In the genomic region with DNA sequence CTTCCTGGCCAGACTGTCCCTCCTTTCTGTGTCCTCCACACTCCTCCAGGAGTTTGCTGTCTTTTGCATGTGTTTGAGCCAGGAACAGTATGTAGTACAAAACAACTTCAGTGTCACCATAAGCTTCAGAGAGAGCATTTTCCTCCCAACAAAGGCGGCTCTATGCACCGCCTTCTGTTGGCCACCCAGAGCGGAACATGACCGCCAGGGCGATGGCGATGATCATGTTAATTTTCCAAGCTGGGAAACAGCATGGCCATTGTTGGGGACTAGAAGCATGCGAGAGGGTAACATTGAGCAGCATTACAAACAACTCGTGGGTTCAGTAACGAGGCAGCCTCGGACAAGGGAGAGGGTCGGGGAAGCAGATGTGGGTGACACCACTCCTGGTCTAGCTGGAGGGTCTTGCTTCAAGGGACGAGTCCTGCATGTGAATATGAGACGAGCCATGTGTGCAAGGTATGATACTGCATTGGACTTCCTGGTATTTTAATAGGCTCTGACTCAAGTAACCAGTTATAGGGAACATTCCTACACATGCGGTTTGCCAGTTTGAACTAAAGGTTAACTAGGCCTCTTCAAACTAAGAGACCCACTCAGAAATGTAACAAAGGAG, we compare ENCODE assay signal across 12 mouse cellular contexts. TPM values are rescaled to one million over a fixed set of nuclear protein-coding genes. Genes with fewer than 3 reads are reported as not detected.
A peak's percentile ranks its signal among the peaks of the same experiment; 100 is the strongest.
DNase-seq lines count a peak whose midpoint lies in the region; ATAC-seq and TF ChIP-seq lines count a peak whose summit lies in the region.
"Had no signal": no experiment of that assay in that cellular context is flagged by ENCODE, and none has a peak within 500 bp of the region (broad histone marks: within the 10 kb centered on the region; RNA-seq: fewer than 3 reads in every experiment).

No protein-coding gene starts in this region.

- ATAC-seq in midbrain, embryonic 11.5 days (ENCODE audit: low FRiP score): peak; percentile 36; the same call in 1 of the 2 replicates
- peak; percentile 32; the same call in 1 of the 2 replicates for ATAC-seq in forebrain, embryonic 15.5 days (replicated peaks)
- ATAC-seq in intestine, embryonic 16.5 days: no peak
- ATAC-seq in neural tube, embryonic 15.5 days (ENCODE audit: low FRiP score): no peak

- no peaks in the 10 kb centered on the region for H3K36me3 ChIP-seq in midbrain, embryonic 11.5 days (ENCODE audit: control insufficient read depth, insufficient read depth, low read length)
- H3K36me3 ChIP-seq in midbrain, embryonic 10.5 days: no peaks in the 10 kb centered on the region
- H3K36me3 ChIP-seq in forebrain, embryonic 15.5 days: no peaks in the 10 kb centered on the region
- no peaks in the 10 kb centered on the region for H3K36me3 ChIP-seq in intestine, embryonic 16.5 days (ENCODE audit: control insufficient read depth, insufficient read depth, low read length)
- H3K36me3 ChIP-seq in neural tube, embryonic 15.5 days: no peaks in the 10 kb centered on the region
- H3K36me3 ChIP-seq: liver, embryonic 15.5 days had no signal

- no peak overlapping the region for H3K9ac ChIP-seq in midbrain, embryonic 11.5 days (ENCODE audit: low read length)
- H3K9ac ChIP-seq in forebrain, embryonic 15.5 days (replicated peaks): no peak overlapping the region
- H3K9ac ChIP-seq in intestine, embryonic 16.5 days (ENCODE audit: low read depth, low read length): no peak overlapping the region
- H3K9ac ChIP-seq in neural tube, embryonic 15.5 days (replicated peaks): no peak overlapping the region
- H3K9ac ChIP-seq: liver, embryonic 15.5 days had no signal

- H3K9me3 ChIP-seq in midbrain, embryonic 11.5 days (ENCODE audit: control insufficient read depth, low read length): no peaks in the 10 kb centered on the region
- no peaks in the 10 kb centered on the region for H3K9me3 ChIP-seq in midbrain, embryonic 10.5 days (replicated peaks)
- no peaks in the 10 kb centered on the region for H3K9me3 ChIP-seq in forebrain, embryonic 15.5 days
- H3K9me3 ChIP-seq in intestine, embryonic 16.5 days (ENCODE audit: control insufficient read depth, low read length): no peaks in the 10 kb centered on the region
- no peaks in the 10 kb centered on the region for H3K9me3 ChIP-seq in neural tube, embryonic 15.5 days (replicated peaks)
- H3K9me3 ChIP-seq: liver, embryonic 15.5 days had no signal

- no peaks in the 10 kb centered on the region for H3K4me1 ChIP-seq in midbrain, embryonic 11.5 days (ENCODE audit: control insufficient read depth, insufficient read depth, low read length)
- H3K4me1 ChIP-seq in midbrain, embryonic 10.5 days: peaks cover 5% of the 10 kb centered on the region; the same call in 1 of the 2 replicates
- peaks cover 18% of the 10 kb centered on the region for H3K4me1 ChIP-seq in forebrain, embryonic 15.5 days
- H3K4me1 ChIP-seq in intestine, embryonic 16.5 days (ENCODE audit: control insufficient read depth, insufficient read depth, low read length): peaks cover 16% of the 10 kb centered on the region
- peaks cover 17% of the 10 kb centered on the region for H3K4me1 ChIP-seq in neural tube, embryonic 15.5 days
- H3K4me1 ChIP-seq in cerebellum, adult 2 months (ENCODE audit: control insufficient read depth, insufficient read depth, low read length): peaks cover 16% of the 10 kb centered on the region; the same call in 1 of the 2 replicates

- no peaks in the 10 kb centered on the region for H3K27me3 ChIP-seq in midbrain, embryonic 11.5 days (ENCODE audit: control insufficient read depth, insufficient read depth, low read length)
- no peaks in the 10 kb centered on the region for H3K27me3 ChIP-seq in midbrain, embryonic 10.5 days (ENCODE audit: low read depth, poor library complexity, severe bottlenecking)
- H3K27me3 ChIP-seq in forebrain, embryonic 15.5 days: no peaks in the 10 kb centered on the region
- no peaks in the 10 kb centered on the region for H3K27me3 ChIP-seq in intestine, embryonic 16.5 days (replicated peaks; ENCODE audit: control insufficient read depth, insufficient read depth, low read length)
- no peaks in the 10 kb centered on the region for H3K27me3 ChIP-seq in neural tube, embryonic 15.5 days (replicated peaks)
- H3K27me3 ChIP-seq in cerebellum, adult 2 months (ENCODE audit: control insufficient read depth, insufficient read depth, low read length): no peaks in the 10 kb centered on the region
- H3K27me3 ChIP-seq: liver, embryonic 15.5 days had no signal

- TF ChIP-seq CTCF in cerebellum, adult 2 months (IDR thresholded peaks at IDR 0.05; ENCODE audit: borderline replicate concordance, insufficient read depth, low read depth, low read length): no peak

- 80% methylated on average over 14 of the region's 14 CpGs for WGBS in midbrain, embryonic 11.5 days
- WGBS in midbrain, embryonic 10.5 days: 89% methylated on average over 14 of the region's 14 CpGs
- 40% methylated on average over 14 of the region's 14 CpGs for WGBS in forebrain, embryonic 15.5 days
- WGBS in intestine, embryonic 16.5 days: 81% methylated on average over 14 of the region's 14 CpGs
- WGBS in neural tube, embryonic 15.5 days: 63% methylated on average over 14 of the region's 14 CpGs
- 75% methylated on average over 14 of the region's 14 CpGs for WGBS in cerebellum, adult 2 months

- H3K4me3 ChIP-seq in midbrain, embryonic 11.5 days (ENCODE audit: low read depth, low read length): no peak overlapping the region
- no peak overlapping the region for H3K4me3 ChIP-seq in midbrain, embryonic 10.5 days
- H3K4me3 ChIP-seq in forebrain, embryonic 15.5 days: no peak overlapping the region
- no peak overlapping the region for H3K4me3 ChIP-seq in intestine, embryonic 16.5 days (ENCODE audit: low read length)
- H3K4me3 ChIP-seq in neural tube, embryonic 15.5 days (replicated peaks): no peak overlapping the region
- no peak overlapping the region for H3K4me3 ChIP-seq in cerebellum, adult 2 months (replicated peaks; ENCODE audit: insufficient read depth, low read depth, low read length)
- H3K4me3 ChIP-seq: liver, embryonic 15.5 days had no signal

- TF ChIP-seq POLR2A in cerebellum, adult 2 months (IDR thresholded peaks at IDR 0.05; ENCODE audit: borderline replicate concordance, insufficient read depth, low read length): no peak

- peak; percentile 70 for DNase-seq in midbrain, embryonic 11.5 days (ENCODE audit: low spot score, missing footprints)
- no peak for DNase-seq in midbrain, embryonic 10.5 days (ENCODE audit: low spot score)
- DNase-seq in cerebellum, adult 2 months: no peak
- no peak for DNase-seq in cerebellum, postnatal 10 days
- DNase-seq: cerebellum, postnatal 25 days; gastrocnemius, postnatal 14 days had no signal

- no peak overlapping the region for H3K27ac ChIP-seq in midbrain, embryonic 11.5 days (ENCODE audit: low read depth, low read length)
- H3K27ac ChIP-seq in midbrain, embryonic 10.5 days (replicated peaks): no peak overlapping the region
- H3K27ac ChIP-seq in forebrain, embryonic 15.5 days (replicated peaks): no peak overlapping the region
- H3K27ac ChIP-seq in intestine, embryonic 16.5 days (ENCODE audit: low read length): 0 out of 2 replicates have a peak overlapping the region, but pooled peaks have one; percentile 23
- 0 out of 2 replicates have a peak overlapping the region, but pooled peaks have one; percentile 20 for H3K27ac ChIP-seq in neural tube, embryonic 15.5 days (replicated peaks)
- no peak overlapping the region for H3K27ac ChIP-seq in cerebellum, adult 2 months (ENCODE audit: insufficient read depth, low read length)
- H3K27ac ChIP-seq: liver, embryonic 15.5 days had no signal

- H3K4me2 ChIP-seq in midbrain, embryonic 11.5 days: no peak overlapping the region
- no peak overlapping the region for H3K4me2 ChIP-seq in forebrain, embryonic 15.5 days (replicated peaks)
- H3K4me2 ChIP-seq in intestine, embryonic 16.5 days (ENCODE audit: low read depth, low read length): no peak overlapping the region
- H3K4me2 ChIP-seq in neural tube, embryonic 15.5 days: no peak overlapping the region
- H3K4me2 ChIP-seq: liver, embryonic 15.5 days had no signal

RNA-seq across cellular contexts. Expression of a gene that starts 22.8 kb away (rescaled TPM):
- polyA plus RNA-seq in midbrain, embryonic 11.5 days (2014; fragmentation: Nextera tagmentation; extraction: Ambion mirVana): 0.33 and 0.54 TPM in 2 replicates
- polyA plus RNA-seq in midbrain, embryonic 10.5 days (2016; fragmentation: Nextera tagmentation; extraction: Ambion mirVana): 0.17 and 0.36 TPM in 2 replicates
- 0.20 TPM in 1 of 2 replicates, not detected in the other for polyA plus RNA-seq in forebrain, embryonic 15.5 days (2015; fragmentation: Nextera tagmentation; extraction: Ambion mirVana)
- 2.0 and 3.3 TPM in 2 replicates for polyA plus RNA-seq in intestine, embryonic 16.5 days (2015; fragmentation: Nextera tagmentation; extraction: Ambion mirVana)
- polyA plus RNA-seq in neural tube, embryonic 15.5 days (2015; fragmentation: Nextera tagmentation; extraction: Ambion mirVana): 0.18 and 10.9 TPM in 2 replicates
- 0.64 and 0.65 TPM in 2 replicates for polyA plus RNA-seq in cerebellum, adult 2 months (2012; rRNA removed)

RNA-seq across cellular contexts. Expression of a gene that starts 39.8 kb away (rescaled TPM):
- 0.78 and 2.5 TPM in 2 replicates for polyA plus RNA-seq in midbrain, embryonic 11.5 days (2014; fragmentation: Nextera tagmentation; extraction: Ambion mirVana)
- 0.98 and 1.6 TPM in 2 replicates for polyA plus RNA-seq in midbrain, embryonic 10.5 days (2016; fragmentation: Nextera tagmentation; extraction: Ambion mirVana)
- 3.5 and 4.0 TPM in 2 replicates for polyA plus RNA-seq in forebrain, embryonic 15.5 days (2015; fragmentation: Nextera tagmentation; extraction: Ambion mirVana)
- 4.4 and 5.6 TPM in 2 replicates for polyA plus RNA-seq in intestine, embryonic 16.5 days (2015; fragmentation: Nextera tagmentation; extraction: Ambion mirVana)
- 9.5 and 10.6 TPM in 2 replicates for polyA plus RNA-seq in neural tube, embryonic 15.5 days (2015; fragmentation: Nextera tagmentation; extraction: Ambion mirVana)
- 12.8 and 17.8 TPM in 2 replicates for polyA plus RNA-seq in cerebellum, adult 2 months (2012; rRNA removed)

RNA-seq across cellular contexts. Expression of a gene that starts 43.6 kb away (rescaled TPM):
- not detected in 2 replicates for polyA plus RNA-seq in midbrain, embryonic 11.5 days (2014; fragmentation: Nextera tagmentation; extraction: Ambion mirVana)
- not detected in 2 replicates for polyA plus RNA-seq in midbrain, embryonic 10.5 days (2016; fragmentation: Nextera tagmentation; extraction: Ambion mirVana)
- polyA plus RNA-seq in forebrain, embryonic 15.5 days (2015; fragmentation: Nextera tagmentation; extraction: Ambion mirVana): not detected in 2 replicates
- polyA plus RNA-seq in intestine, embryonic 16.5 days (2015; fragmentation: Nextera tagmentation; extraction: Ambion mirVana): 0.16 TPM in 1 of 2 replicates, not detected in the other
- polyA plus RNA-seq in neural tube, embryonic 15.5 days (2015; fragmentation: Nextera tagmentation; extraction: Ambion mirVana): 0.15 TPM in 1 of 2 replicates, not detected in the other
- polyA plus RNA-seq in cerebellum, adult 2 months (2012; rRNA removed): 0.17 TPM in 1 of 2 replicates, not detected in the other
- polyA plus RNA-seq: kidney, embryonic 16.5 days; liver, embryonic 15.5 days; stomach, embryonic 14.5 days had no signal

Comparison
In these comparisons a context has a peak if more than half of its experiments do, and no peak if none do; other contexts are left out.
1. ATAC-seq: peak in midbrain, embryonic 11.5 days (single experiment) and forebrain, embryonic 15.5 days (single experiment); none in intestine, embryonic 16.5 days (single experiment) and neural tube, embryonic 15.5 days (single experiment).
2. H3K27ac ChIP-seq: peak in intestine, embryonic 16.5 days (single experiment) and neural tube, embryonic 15.5 days (single experiment); none in midbrain, embryonic 11.5 days (single experiment), midbrain, embryonic 10.5 days (single experiment), forebrain, embryonic 15.5 days (single experiment) and cerebellum, adult 2 months (single experiment).